Mouse (Mus musculus) forebrain, embryonic 16.5 days (tissue): ENCODE measurements around the gene Arv1. TPM values are rescaled to one million over a fixed set of nuclear protein-coding genes. Genes with fewer than 3 reads are reported as not detected.

Experiments
- ATAC-seq: fragments of 200-750 bp; cut with Nextera tagmentation; 2 replicates; pipeline ENCODE4 v1.8.0; 2017; ENCODE audit warnings: mild to moderate bottlenecking, moderate library complexity
- H3K27ac ChIP-seq: fragments of 300-500 bp; sonication (generic); 2 replicates; pipeline ENCODE4 v1.5.1; 2014; ENCODE audit warnings: low read length, control low read depth
- H3K27me3 ChIP-seq: fragments of 300-500 bp; sonication (generic); replicated peaks from 2 replicates; pipeline ENCODE4 v1.6.1; 2014; ENCODE audit warnings: low read length; ENCODE audit not compliant: control insufficient read depth, insufficient read depth
- H3K36me3 ChIP-seq: fragments of 300-500 bp; sonication (generic); 2 replicates; pipeline ENCODE4 v1.6.1; 2014; ENCODE audit not compliant: control insufficient read depth, insufficient read depth
- H3K4me1 ChIP-seq: fragments of 300-500 bp; sonication (generic); replicated peaks from 2 replicates; pipeline ENCODE4 v1.6.1; 2014; ENCODE audit warnings: low read length; ENCODE audit not compliant: control insufficient read depth, insufficient read depth
- H3K4me2 ChIP-seq: fragments of 300-500 bp; sonication (generic); 2 replicates; pipeline ENCODE4 v1.6.1; 2014; ENCODE audit warnings: mild to moderate bottlenecking, low read length, control low read depth
- H3K4me3 ChIP-seq: fragments of 300-500 bp; sonication (generic); replicated peaks from 2 replicates; pipeline ENCODE4 v1.5.1; 2014; ENCODE audit warnings: mild to moderate bottlenecking, low read length, control low read depth
- H3K9ac ChIP-seq: fragments of 300-500 bp; sonication (generic); replicated peaks from 2 replicates; pipeline ENCODE4 v1.6.1; 2014; ENCODE audit warnings: low read depth, low read length, control low read depth
- H3K9me3 ChIP-seq: fragments of 300-500 bp; sonication (generic); 2 replicates; pipeline ENCODE4 v1.6.1; 2016; ENCODE audit warnings: low read length; ENCODE audit not compliant: control insufficient read depth
- WGBS: fragments of 180-500 bp; shearing (Covaris S2); extraction: QIAGEN DNeasy Blood & Tissue Kit; methylation state at CpG from one replicate; pipeline ENCODE4 v1.1.7; 2014; 5-methylcytosine and 5-hydroxymethylcytosine counted together
- polyA plus RNA-seq: library from polyadenylated mRNA; unstranded; fragments of >200 nt; fragmentation: Nextera tagmentation; extraction: Ambion mirVana; gene quantifications from 2 replicates; pipeline ENCODE4 v1.2.1, GENCODE M21; 2015

Gene Arv1
- polyA plus RNA-seq, 1 experiment from 2014 or later: 33.5 TPM

DNA sequence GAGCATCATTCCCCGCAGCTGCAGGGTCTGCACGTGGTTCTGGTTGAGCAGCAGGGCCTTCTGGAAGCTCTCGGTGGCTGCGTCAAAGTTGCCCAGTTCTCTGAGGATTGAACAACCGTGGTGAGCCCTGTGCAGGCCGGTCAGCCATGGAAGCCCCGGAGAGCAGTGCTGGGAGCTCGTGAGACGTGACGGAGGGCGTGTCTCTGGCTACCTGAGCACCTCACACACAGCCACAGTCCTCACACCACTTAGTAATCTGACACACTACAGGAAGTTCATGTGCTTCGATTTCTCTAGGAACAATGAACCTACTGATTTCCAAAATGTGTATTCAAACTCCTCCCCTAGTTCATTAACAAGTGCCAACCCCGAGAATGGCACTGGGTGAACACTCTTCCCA is 33.0 kb upstream of the Arv1 start:
- Histone ChIP-seq H3K27me3 (no peaks in the 10 kb centered on the region), H3K4me3 (no peak overlapping the region), H3K27ac (no peak overlapping the region), H3K9ac (no peak overlapping the region), H3K4me1 (no peaks in the 10 kb centered on the region), H3K4me2 (no peak overlapping the region), H3K9me3 (no peaks in the 10 kb centered on the region), H3K36me3 (peaks cover 11% of the 10 kb centered on the region)
- ATAC-seq: no peak
- 91% methylated on average over 13 of the region's 13 CpGs for WGBS

GRCm38 (mm10) chr8:124691706-124692105 is 30.2 kb upstream of the Arv1 start:
- no peaks in the 10 kb centered on the region for H3K9me3 ChIP-seq
- H3K4me2 ChIP-seq: no peak overlapping the region
- no peaks in the 10 kb centered on the region for H3K27me3 ChIP-seq
- no peak for ATAC-seq
- no peak overlapping the region for H3K4me3 ChIP-seq
- H3K27ac ChIP-seq: no peak overlapping the region
- WGBS: 95% methylated on average over 4 of the region's 4 CpGs
- H3K4me1 ChIP-seq: no peaks in the 10 kb centered on the region
- peaks cover 9% of the 10 kb centered on the region for H3K36me3 ChIP-seq
- H3K9ac ChIP-seq: no peak overlapping the region

GRCm38 (mm10) chr8:124695424-124696100 is 26.4 kb upstream of the Arv1 start:
- WGBS: 90% methylated on average over 22 of the region's 22 CpGs

GRCm38 (mm10) chr8:124700271-124700670 is 21.7 kb upstream of the Arv1 start:
- Histone ChIP-seq H3K27me3 (no peaks in the 10 kb centered on the region), H3K27ac (no peak overlapping the region), H3K4me1 (no peaks in the 10 kb centered on the region), H3K36me3 (peaks cover 12% of the 10 kb centered on the region), H3K9ac (no peak overlapping the region), H3K4me2 (no peak overlapping the region), H3K9me3 (no peaks in the 10 kb centered on the region), H3K4me3 (no peak overlapping the region)
- WGBS: 90% methylated on average over 5 of the region's 5 CpGs
- ATAC-seq: no peak

More at GRCm38 (mm10) chr8:124695424-124696100, 26.4 kb upstream of the Arv1 start:
- Histone ChIP-seq H3K27me3 (no peaks in the 10 kb centered on the region), H3K9me3 (no peaks in the 10 kb centered on the region), H3K27ac (no peak overlapping the region), H3K4me1 (no peaks in the 10 kb centered on the region), H3K4me2 (no peak overlapping the region), H3K9ac (no peak overlapping the region), H3K4me3 (no peak overlapping the region), H3K36me3 (peaks cover 5% of the 10 kb centered on the region)
- ATAC-seq: no peak

GRCm38 (mm10) chr8:124701023-124701422 is 20.9 kb upstream of the Arv1 start:
- H3K4me3 ChIP-seq: no peak overlapping the region
- no peak overlapping the region for H3K9ac ChIP-seq
- H3K36me3 ChIP-seq: peaks cover 13% of the 10 kb centered on the region
- no peak overlapping the region for H3K4me2 ChIP-seq
- no peaks in the 10 kb centered on the region for H3K4me1 ChIP-seq
- no peaks in the 10 kb centered on the region for H3K27me3 ChIP-seq
- H3K9me3 ChIP-seq: no peaks in the 10 kb centered on the region
- WGBS: 95% methylated on average over 9 of the region's 9 CpGs
- no peak for ATAC-seq
- H3K27ac ChIP-seq: no peak overlapping the region

DNA sequence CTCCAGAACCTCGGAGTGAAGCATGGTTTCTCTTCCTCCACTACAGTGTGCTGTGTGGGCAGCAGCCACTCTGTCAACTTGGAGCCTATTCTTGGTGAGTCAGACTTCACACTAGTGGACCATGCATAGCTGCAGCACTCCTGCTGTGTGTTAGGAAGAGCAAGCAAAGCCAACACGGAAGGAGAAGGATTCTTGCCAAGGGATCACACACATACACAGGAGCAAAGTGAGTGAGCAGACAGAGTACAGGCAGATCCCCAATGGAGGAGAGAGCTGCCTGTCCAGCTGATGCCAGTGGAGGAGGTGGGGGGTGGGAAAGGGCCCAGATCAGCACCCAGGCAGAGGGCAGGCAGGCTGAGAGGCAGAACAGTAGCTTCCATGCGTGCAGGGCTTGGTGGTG is 19.8 kb upstream of the Arv1 start:
- H3K9ac ChIP-seq: no peak overlapping the region
- 81% methylated on average over 3 of the region's 3 CpGs for WGBS
- ATAC-seq: no peak

DNA sequence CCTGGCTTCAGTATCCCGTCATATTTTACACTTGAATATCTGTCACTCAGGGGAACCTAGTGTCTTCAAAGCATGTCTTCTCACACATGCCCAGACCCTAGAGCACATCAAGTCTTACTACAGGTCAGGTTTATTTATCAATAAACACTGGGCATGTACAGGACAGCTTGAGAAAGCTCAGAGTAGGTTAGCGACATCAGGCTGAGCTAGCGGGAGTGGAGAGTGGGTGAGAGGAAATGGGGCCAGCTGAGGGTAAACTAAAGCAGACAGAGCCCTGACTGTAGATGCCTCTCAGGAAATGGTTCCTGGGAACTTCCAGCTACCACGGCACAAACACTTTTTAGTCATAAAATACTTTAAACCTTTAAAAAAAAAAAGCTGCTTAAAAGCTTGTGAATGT is 18.4 kb upstream of the Arv1 start:
- Histone ChIP-seq H3K4me3 (no peak overlapping the region), H3K9ac (no peak overlapping the region), H3K27me3 (no peaks in the 10 kb centered on the region), H3K4me1 (no peaks in the 10 kb centered on the region), H3K4me2 (no peak overlapping the region), H3K9me3 (no peaks in the 10 kb centered on the region), H3K27ac (no peak overlapping the region), H3K36me3 (peaks cover 12% of the 10 kb centered on the region)
- ATAC-seq: no peak
- 81% methylated on average over 4 of the region's 4 CpGs for WGBS

More for the DNA sequence above, 19.8 kb upstream of the Arv1 start:
- H3K4me1 ChIP-seq: no peaks in the 10 kb centered on the region
- no peaks in the 10 kb centered on the region for H3K9me3 ChIP-seq
- no peak overlapping the region for H3K27ac ChIP-seq
- peaks cover 14% of the 10 kb centered on the region for H3K36me3 ChIP-seq
- H3K4me2 ChIP-seq: no peak overlapping the region
- no peaks in the 10 kb centered on the region for H3K27me3 ChIP-seq
- no peak overlapping the region for H3K4me3 ChIP-seq

DNA sequence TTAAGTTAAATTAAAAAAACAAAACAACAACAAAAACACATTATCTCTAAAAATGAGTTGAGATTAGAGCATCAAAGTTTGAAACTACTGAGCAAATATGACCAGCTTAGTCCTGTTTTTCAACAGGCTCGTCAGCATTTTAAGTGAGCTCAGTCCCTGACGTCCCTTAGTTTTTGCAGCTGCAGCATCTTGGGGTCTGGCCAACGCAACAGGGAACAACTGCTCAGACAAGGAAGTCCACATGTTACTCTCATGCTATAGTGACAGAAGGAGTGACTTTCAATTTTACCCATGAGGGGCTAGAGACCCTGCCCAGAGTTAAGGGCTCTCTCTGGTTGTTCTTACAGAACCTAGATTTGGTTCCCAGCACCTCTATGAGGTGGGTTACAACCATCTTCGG is 17.6 kb upstream of the Arv1 start:
- H3K4me3 ChIP-seq: no peak overlapping the region
- ATAC-seq: no peak
- peaks cover 16% of the 10 kb centered on the region for H3K36me3 ChIP-seq
- no peaks in the 10 kb centered on the region for H3K4me1 ChIP-seq
- 87% methylated on average over 4 of the region's 4 CpGs for WGBS
- H3K9ac ChIP-seq: no peak overlapping the region
- no peak overlapping the region for H3K4me2 ChIP-seq
- H3K9me3 ChIP-seq: no peaks in the 10 kb centered on the region
- H3K27me3 ChIP-seq: no peaks in the 10 kb centered on the region
- H3K27ac ChIP-seq: no peak overlapping the region

DNA sequence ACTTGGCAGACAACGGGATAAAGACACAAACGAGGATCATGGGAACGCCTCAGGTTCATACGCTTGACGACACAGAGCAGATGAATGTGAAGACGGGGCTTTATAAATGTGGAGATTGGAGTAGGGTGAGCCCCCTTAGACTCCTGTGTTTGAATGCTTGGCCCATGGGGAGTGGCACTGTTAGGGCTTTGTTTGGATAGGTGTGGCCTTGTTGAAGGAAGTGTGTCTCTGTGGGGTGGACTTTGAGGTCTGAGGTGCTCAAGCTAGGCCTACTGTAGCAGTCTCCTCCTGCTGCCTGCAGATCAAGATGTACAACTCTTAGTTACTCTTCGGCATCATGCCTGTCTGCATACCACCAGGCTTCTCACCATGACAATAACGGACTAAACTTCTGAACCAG is 16.1 kb upstream of the Arv1 start:
- Histone ChIP-seq H3K9me3 (no peaks in the 10 kb centered on the region), H3K36me3 (peaks cover 20% of the 10 kb centered on the region), H3K4me1 (no peaks in the 10 kb centered on the region), H3K27me3 (no peaks in the 10 kb centered on the region), H3K4me3 (no peak overlapping the region), H3K4me2 (no peak overlapping the region), H3K9ac (no peak overlapping the region), H3K27ac (no peak overlapping the region)
- 94% methylated on average over 8 of the region's 8 CpGs for WGBS
- ATAC-seq: no peak

GRCm38 (mm10) chr8:124713207-124713606 is 8.7 kb upstream of the Arv1 start:
- H3K36me3 ChIP-seq: peaks cover 24% of the 10 kb centered on the region
- H3K4me2 ChIP-seq: no peak overlapping the region
- H3K9me3 ChIP-seq: no peaks in the 10 kb centered on the region
- H3K4me3 ChIP-seq: no peak overlapping the region
- 96% methylated on average over 6 of the region's 6 CpGs for WGBS
- no peaks in the 10 kb centered on the region for H3K4me1 ChIP-seq
- no peaks in the 10 kb centered on the region for H3K27me3 ChIP-seq
- no peak overlapping the region for H3K27ac ChIP-seq
- no peak overlapping the region for H3K9ac ChIP-seq
- ATAC-seq: no peak
